Comparison of ENCODE assay signal across 28 mouse cellular contexts in the genomic region with DNA sequence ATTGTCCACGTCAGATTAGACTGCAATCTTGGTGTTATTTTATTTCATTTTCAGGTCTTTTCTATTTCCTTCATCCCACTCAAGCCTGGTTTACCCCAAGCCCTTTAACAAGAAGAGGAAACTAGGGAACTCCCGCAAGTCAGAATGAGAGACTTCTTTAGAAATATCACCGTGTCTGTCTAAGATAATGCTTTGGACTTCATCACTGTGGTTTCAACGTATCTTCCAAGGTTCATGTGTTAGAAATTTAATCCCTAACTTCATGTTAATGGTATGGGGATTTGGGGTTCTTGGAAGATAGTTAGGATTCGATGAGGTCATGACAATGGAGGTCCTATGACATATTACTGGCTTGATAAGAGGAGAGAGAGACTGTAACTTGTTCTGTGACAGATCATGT.
"Had no signal": no experiment of that assay in that cellular context is flagged by ENCODE, and none has a peak within 500 bp of the region (broad histone marks: within the 10 kb centered on the region; RNA-seq: fewer than 3 reads in every experiment).

No protein-coding gene starts in this region.

- H3K9me3 ChIP-seq: limb, embryonic 10.5 days; limb, embryonic 12.5 days; limb, embryonic 13.5 days; limb, embryonic 15.5 days; liver, embryonic 12.5 days; liver, embryonic 13.5 days; liver, embryonic 15.5 days; lung, embryonic 15.5 days; megakaryocyte, embryonic 14.5 days; midbrain, embryonic 10.5 days; midbrain, embryonic 12.5 days; midbrain, embryonic 13.5 days; midbrain, embryonic 15.5 days; neural tube, embryonic 12.5 days had no signal

- H3K36me3 ChIP-seq: limb, embryonic 10.5 days; limb, embryonic 12.5 days; limb, embryonic 13.5 days; limb, embryonic 15.5 days; liver, embryonic 12.5 days; liver, embryonic 13.5 days; liver, embryonic 15.5 days; lung, embryonic 15.5 days; midbrain, embryonic 10.5 days; midbrain, embryonic 12.5 days; midbrain, embryonic 13.5 days; midbrain, embryonic 15.5 days; neural tube, embryonic 12.5 days had no signal

- H3K4me1 ChIP-seq: limb, embryonic 10.5 days; limb, embryonic 12.5 days; limb, embryonic 13.5 days; limb, embryonic 15.5 days; liver, embryonic 15.5 days; lung, embryonic 15.5 days; midbrain, embryonic 10.5 days; midbrain, embryonic 12.5 days; midbrain, embryonic 13.5 days; midbrain, embryonic 15.5 days; neural tube, embryonic 12.5 days had no signal

- H3K27me3 ChIP-seq: limb, embryonic 12.5 days; limb, embryonic 13.5 days; limb, embryonic 15.5 days; lung, embryonic 15.5 days; midbrain, embryonic 12.5 days; midbrain, embryonic 13.5 days; midbrain, embryonic 15.5 days; neural tube, embryonic 12.5 days had no signal

- H3K9ac ChIP-seq: limb, embryonic 12.5 days; limb, embryonic 13.5 days; limb, embryonic 15.5 days; liver, embryonic 12.5 days; liver, embryonic 13.5 days; liver, embryonic 14.5 days; liver, embryonic 15.5 days; liver, postnatal 0 days; lung, embryonic 14.5 days; lung, embryonic 15.5 days; midbrain, embryonic 12.5 days; midbrain, embryonic 13.5 days; midbrain, embryonic 15.5 days; neural tube, embryonic 12.5 days had no signal

- DNase-seq: left cerebral cortex, postnatal 4 days; liver; liver, embryonic 13.5 days; liver, postnatal 0 days; lung, adult 18-20 months; lung, adult 2 months; lung, embryonic 14.5 days; lung, postnatal 10 days; lung, postnatal 14 days; lung, postnatal 36 days; lung, postnatal 4 days; midbrain, embryonic 14.5 days had no signal

- H3K4me3 ChIP-seq: limb, embryonic 10.5 days; limb, embryonic 12.5 days; limb, embryonic 13.5 days; limb, embryonic 15.5 days; liver, embryonic 12.5 days; liver, embryonic 13.5 days; liver, embryonic 15.5 days; lung, embryonic 15.5 days; megakaryocyte, embryonic 14.5 days; midbrain, embryonic 10.5 days; midbrain, embryonic 12.5 days; midbrain, embryonic 13.5 days; midbrain, embryonic 15.5 days; myocyte; neural tube, embryonic 12.5 days had no signal

- H3K27ac ChIP-seq: limb, embryonic 10.5 days; limb, embryonic 12.5 days; limb, embryonic 13.5 days; limb, embryonic 15.5 days; liver, embryonic 12.5 days; liver, embryonic 13.5 days; liver, embryonic 14.5 days; liver, embryonic 15.5 days; lung, embryonic 15.5 days; macrophage; midbrain, embryonic 10.5 days; midbrain, embryonic 12.5 days; midbrain, embryonic 13.5 days; midbrain, embryonic 15.5 days; neural tube, embryonic 12.5 days had no signal
